Mouse (Mus musculus) small intestine, adult 2 months (tissue): ENCODE data around the gene Arid3a.

Experiments used
- CTCF ChIP-seq: fragments of 200-500 bp; IDR thresholded peaks from 2 replicates; pipeline ENCODE4 v1.5.1; 2012; ENCODE audit warnings: low read depth, mild to moderate bottlenecking, control low read depth, inconsistent platforms, low read length, moderate library complexity, mixed read lengths; ENCODE audit not compliant: insufficient replicate concordance, insufficient read length; ENCODE audit errors: extremely low read depth
- POLR2A ChIP-seq: fragments of 200-500 bp; IDR thresholded peaks from 2 replicates; pipeline ENCODE4 v1.6.1; 2012; ENCODE audit warnings: low read depth, mild to moderate bottlenecking, control low read depth, inconsistent platforms, low read length, moderate library complexity

- peak; percentile 82 for TF ChIP-seq CTCF
- TF ChIP-seq POLR2A: peak; percentile 20; the same call in 1 of the 2 replicates
Observed at GRCm38 (mm10) chr10:79883297-79884084, 43.4 kb upstream of the Arid3a start.
